Mouse (Mus musculus) cortical plate, adult 2 months (tissue): ENCODE measurements around the gene Me3.

Source experiments
- CTCF ChIP-seq: fragments of 200-500 bp; IDR thresholded peaks from 2 replicates; pipeline ENCODE4 v1.5.1; 2011; ENCODE audit warnings: mild to moderate bottlenecking, control low read depth, low read length; ENCODE audit not compliant: insufficient read depth; ENCODE audit errors: extremely low read depth
- POLR2A ChIP-seq: fragments of 200-500 bp; IDR thresholded peaks from 2 replicates; pipeline ENCODE4 v1.6.1; 2011; ENCODE audit warnings: mild to moderate bottlenecking, low read length, control low read depth; ENCODE audit not compliant: insufficient read depth; ENCODE audit errors: extremely low read depth

- TF ChIP-seq POLR2A, result no peak
- TF ChIP-seq CTCF, result no peak
These were observed 134.7 kb downstream of the Me3 start for GRCm38 (mm10) chr7:89766678-89767508.
